ENCODE assay signal across 8 mouse cellular contexts in genomic region chr3:132084680-132085079, GRCm38 (mm10). TPM values are rescaled to one million over a fixed set of nuclear protein-coding genes. Genes with fewer than 3 reads are reported as not detected.
DNase-seq lines count a peak whose midpoint lies in the region; ATAC-seq and TF ChIP-seq lines count a peak whose summit lies in the region.

No protein-coding gene starts in this region.

- H3K4me3 ChIP-seq in heart, embryonic 10.5 days = peak overlapping the region; percentile 64
- peak overlapping the region; percentile 46 for H3K4me3 ChIP-seq in embryonic facial prominence, embryonic 12.5 days
- peak overlapping the region; percentile 41 for H3K4me3 ChIP-seq in intestine, postnatal 0 days (ENCODE audit: low read depth, low read length)
- peak overlapping the region; percentile 52 for H3K4me3 ChIP-seq in midbrain, embryonic 12.5 days

- no peaks in the 10 kb centered on the region for H3K36me3 ChIP-seq in heart, embryonic 10.5 days
- H3K36me3 ChIP-seq in embryonic facial prominence, embryonic 12.5 days = no peaks in the 10 kb centered on the region
- H3K36me3 ChIP-seq in intestine, postnatal 0 days (ENCODE audit: control insufficient read depth, insufficient read depth) = no peaks in the 10 kb centered on the region
- no peaks in the 10 kb centered on the region for H3K36me3 ChIP-seq in midbrain, embryonic 12.5 days

- H3K9ac ChIP-seq in embryonic facial prominence, embryonic 12.5 days = peak overlapping the region; percentile 46; the same call in 1 of the 2 replicates
- no peak overlapping the region for H3K9ac ChIP-seq in intestine, postnatal 0 days (ENCODE audit: low read depth, low read length)
- 0 out of 2 replicates have a peak overlapping the region, but pooled peaks have one; percentile 8 for H3K9ac ChIP-seq in midbrain, embryonic 12.5 days (replicated peaks)

- peak overlapping the region; percentile 44; the same call in 1 of the 2 replicates for H3K27ac ChIP-seq in heart, embryonic 10.5 days
- H3K27ac ChIP-seq in embryonic facial prominence, embryonic 12.5 days = peak overlapping the region; percentile 64
- no peak overlapping the region for H3K27ac ChIP-seq in intestine, postnatal 0 days (ENCODE audit: low read depth, low read length)
- no peak overlapping the region for H3K27ac ChIP-seq in midbrain, embryonic 12.5 days (replicated peaks)

- intact Hi-C loops in heart, postnatal 10 days (cut with DNase I) = loop anchor here (5.0 to 10.0 kb wide), 3 partner anchors 107 to 490 kb away; no protein-coding TSS in a partner anchor

- DNase-seq in heart, embryonic 10.5 days (ENCODE audit: low spot score) = no peak
- DNase-seq in heart, postnatal 10 days = no peak
- DNase-seq in frontal cortex, adult 2 months (ENCODE audit: extremely low spot score in 1 of 2, low spot score in 1 of 2) = no peak
- no peak for DNase-seq in cerebellum, adult 11-12 months
- DNase-seq in layer of hippocampus, postnatal 14 days (ENCODE audit: low spot score in 2 of 2) = no peak

- peaks cover 33% of the 10 kb centered on the region for H3K4me1 ChIP-seq in heart, embryonic 10.5 days
- H3K4me1 ChIP-seq in embryonic facial prominence, embryonic 12.5 days = peaks cover 9% of the 10 kb centered on the region
- no peaks in the 10 kb centered on the region for H3K4me1 ChIP-seq in intestine, postnatal 0 days (replicated peaks; ENCODE audit: control insufficient read depth, insufficient read depth, low read length)
- H3K4me1 ChIP-seq in midbrain, embryonic 12.5 days = peaks cover 30% of the 10 kb centered on the region

- WGBS in heart, embryonic 10.5 days = 7% methylated on average over 8 of the region's 8 CpGs
- WGBS in embryonic facial prominence, embryonic 12.5 days = 1% methylated on average over 8 of the region's 8 CpGs
- 8% methylated on average over 8 of the region's 8 CpGs for WGBS in intestine, postnatal 0 days
- WGBS in midbrain, embryonic 12.5 days = under 1% methylated on average over 8 of the region's 8 CpGs

- H3K9me3 ChIP-seq in heart, embryonic 10.5 days = no peaks in the 10 kb centered on the region
- no peaks in the 10 kb centered on the region for H3K9me3 ChIP-seq in embryonic facial prominence, embryonic 12.5 days
- no peaks in the 10 kb centered on the region for H3K9me3 ChIP-seq in intestine, postnatal 0 days (ENCODE audit: control insufficient read depth)
- no peaks in the 10 kb centered on the region for H3K9me3 ChIP-seq in midbrain, embryonic 12.5 days

- peaks cover 28% of the 10 kb centered on the region for H3K27me3 ChIP-seq in heart, embryonic 10.5 days (ENCODE audit: insufficient read depth, poor library complexity, severe bottlenecking)
- 0 out of 2 replicates have a peak, but pooled peaks cover 8% of the 10 kb centered on the region for H3K27me3 ChIP-seq in embryonic facial prominence, embryonic 12.5 days
- H3K27me3 ChIP-seq in intestine, postnatal 0 days (replicated peaks; ENCODE audit: control insufficient read depth, insufficient read depth, low read length) = peaks cover 34% of the 10 kb centered on the region
- H3K27me3 ChIP-seq in midbrain, embryonic 12.5 days = peaks cover 39% of the 10 kb centered on the region

- H3K4me2 ChIP-seq in embryonic facial prominence, embryonic 12.5 days (replicated peaks) = peak overlapping the region; percentile 77
- peak overlapping the region; percentile 65 for H3K4me2 ChIP-seq in intestine, postnatal 0 days (replicated peaks; ENCODE audit: low read depth)
- H3K4me2 ChIP-seq in midbrain, embryonic 12.5 days (replicated peaks) = peak overlapping the region; percentile 93

- no peak for ATAC-seq in embryonic facial prominence, embryonic 12.5 days (ENCODE audit: insufficient number of reproducible peaks, insufficient read depth, low FRiP score, low TSS enrichment)
- no peak for ATAC-seq in intestine, postnatal 0 days
- peak; percentile 13; the same call in 1 of the 2 replicates for ATAC-seq in midbrain, embryonic 12.5 days (ENCODE audit: low FRiP score, low read depth)

- no peak for TF ChIP-seq CTCF in intestine, postnatal 0 days (IDR thresholded peaks at IDR 0.05; ENCODE audit: low read depth)

RNA-seq across cellular contexts. Expression of gene Dkk2, which starts 0.4 kb away (rescaled TPM):
- 3.0 and 7.7 TPM in 2 replicates for polyA plus RNA-seq in heart, embryonic 10.5 days (2016; fragmentation: Nextera tagmentation; extraction: Ambion mirVana)
- under 1 TPM; 0.29 to 0.55 TPM for total RNA-seq in heart, postnatal 10 days (2021)
- polyA plus RNA-seq in embryonic facial prominence, embryonic 12.5 days (2016; fragmentation: Nextera tagmentation; extraction: Ambion mirVana) = 28.4 and 36.0 TPM in 2 replicates
- 2.3 and 2.6 TPM in 2 replicates for polyA plus RNA-seq in intestine, postnatal 0 days (2015; fragmentation: Nextera tagmentation; extraction: Ambion mirVana)
- 14.7 and 22.2 TPM in 2 replicates for polyA plus RNA-seq in midbrain, embryonic 12.5 days (2016; fragmentation: Nextera tagmentation; extraction: Ambion mirVana)
- polyA plus RNA-seq in frontal cortex, adult 2 months (2012; rRNA removed) = 0.59 and 0.70 TPM in 2 replicates
- under 1 TPM; 0.43 to 0.51 TPM for total RNA-seq in layer of hippocampus, postnatal 14 days (2021)

Comparison
In these comparisons a context has a peak if more than half of its experiments do, and no peak if none do; other contexts are left out.
1. H3K27ac ChIP-seq: peak in heart, embryonic 10.5 days (single experiment) and embryonic facial prominence, embryonic 12.5 days (single experiment); none in intestine, postnatal 0 days (single experiment) and midbrain, embryonic 12.5 days (single experiment).
2. Peak in every context shown above with its lines, with median percentiles within 50 percentile points of each other: H3K4me3 ChIP-seq and H3K4me2 ChIP-seq.